Mouse (Mus musculus) G1E (cell line): ENCODE results near the gene Gng11. TPM values are rescaled to one million over a fixed set of nuclear protein-coding genes. Genes with fewer than 3 reads are reported as not detected.

ENCODE experiments used
- ATAC-seq: 2 replicates; pipeline ENCODE4 v1.8.0; 2016; ENCODE audit warnings: mild to moderate bottlenecking; ENCODE audit not compliant: insufficient number of reproducible peaks, poor library complexity, low FRiP score, severe bottlenecking; ENCODE audit errors: extremely low read depth
- DNase-seq: peaks from one replicate; pipeline ENCODE4 v3.0.0; 2012; ENCODE audit warnings: low spot score
- H3K27me3 ChIP-seq: 2 replicates; pipeline ENCODE4 v1.6.1; 2012; ENCODE audit warnings: mild to moderate bottlenecking, low read length, inconsistent platforms; ENCODE audit not compliant: insufficient read depth
- H3K36me3 ChIP-seq: replicated peaks from 2 replicates; pipeline ENCODE3; 2012; ENCODE audit warnings: mild to moderate bottlenecking, inconsistent platforms
- H3K4me1 ChIP-seq: 2 replicates; pipeline ENCODE4 v1.6.1; 2012; ENCODE audit warnings: low read depth, low read length, inconsistent platforms, mixed read lengths; ENCODE audit not compliant: insufficient read depth
- H3K4me3 ChIP-seq: 2 replicates; pipeline ENCODE4 v1.5.1; 2012; ENCODE audit warnings: low read depth, mild to moderate bottlenecking, inconsistent platforms, low read length, moderate library complexity, mixed read lengths
- H3K9me3 ChIP-seq: replicated peaks from 2 replicates; pipeline ENCODE4 v1.6.1; 2012; ENCODE audit warnings: inconsistent platforms
- CTCF ChIP-seq: IDR thresholded peaks from 2 replicates; pipeline ENCODE4 v1.5.1; 2012; ENCODE audit warnings: low read depth, low read length, inconsistent platforms, mixed read lengths
- GATA1 ChIP-seq: IDR thresholded peaks from 2 replicates; pipeline ENCODE4 v1.6.1; 2012; ENCODE audit warnings: borderline replicate concordance, low read length, inconsistent platforms, mixed read lengths
- GATA2 ChIP-seq: IDR thresholded peaks from 2 replicates; pipeline ENCODE4 v1.6.1; 2012; ENCODE audit warnings: low read depth, low read length, inconsistent platforms, borderline replicate concordance
- POLR2AphosphoS5 ChIP-seq: IDR thresholded peaks from 2 replicates; pipeline ENCODE4 v1.6.1; 2012; ENCODE audit warnings: low read depth, low read length, inconsistent platforms; ENCODE audit not compliant: insufficient replicate concordance
- TAL1 ChIP-seq: conservative IDR thresholded peaks from 2 replicates; pipeline ENCODE4 v1.6.1; 2012; ENCODE audit warnings: low read depth, low read length, inconsistent platforms, mixed read lengths
- polyA plus RNA-seq: library from polyadenylated mRNA; stranded (reverse); fragments of >175 nt; gene quantifications from 2 replicates; pipeline ENCODE4 v1.2.3, GENCODE M21; 2012
- total RNA-seq, 2 experiments: library from RNA; stranded (forward) in 1 of 2; stranded (reverse) in 1 of 2; fragments of 200-1000 nt in 1 of 2; fragments of >200 nt in 1 of 2; fragmentation: Nextera tagmentation in 1 of 2; gene quantifications; 2 replicates each; pipeline ENCODE4 v1.2.3; 2014 to 2017

Gene Gng11
- total and polyA plus RNA-seq, 3 experiments, result not detected

- DNase-seq, result no peak
- Histone ChIP-seq H3K4me3 (no peak overlapping the region), H3K4me1 (no peaks in the 10 kb centered on the region), H3K27me3 (no peaks in the 10 kb centered on the region), H3K36me3 (no peaks in the 10 kb centered on the region), H3K9me3 (no peaks in the 10 kb centered on the region)
- ATAC-seq, result no peak
- TF ChIP-seq GATA2 (no peak), POLR2AphosphoS5 (no peak), CTCF (no peak), GATA1 (no peak), TAL1 (no peak)
Measured at GRCm38 (mm10) chr6:4054387-4054786, 50.7 kb downstream of the Gng11 start.

Other genes with a start within 250 kb of the Gng11 start
- gene Calcr, start 239.2 kb upstream of the Gng11 start, total RNA-seq (2014; fragmentation: Nextera tagmentation), result not detected in 2 replicates
- gene Calcr, start 239.2 kb upstream of the Gng11 start, total RNA-seq (2017), result not detected in 2 replicates
- not detected in 2 replicates for gene Calcr, start 239.2 kb upstream of the Gng11 start, polyA plus RNA-seq
- not detected in 2 replicates for gene Tfpi2, start 15.0 kb upstream of the Gng11 start, total RNA-seq (2014; fragmentation: Nextera tagmentation)
- not detected in 2 replicates for gene Tfpi2, start 15.0 kb upstream of the Gng11 start, total RNA-seq (2017)
- not detected in 2 replicates for gene Tfpi2, start 15.0 kb upstream of the Gng11 start, polyA plus RNA-seq
- not detected in 2 replicates for gene Gngt1, start 10.1 kb upstream of the Gng11 start, total RNA-seq (2014; fragmentation: Nextera tagmentation)
- 0.27 TPM in 1 of 2 replicates, not detected in the other for gene Gngt1, start 10.1 kb upstream of the Gng11 start, total RNA-seq (2017)
- gene Gngt1, start 10.1 kb upstream of the Gng11 start, polyA plus RNA-seq, result not detected in 2 replicates
- gene Bet1, start 83.1 kb downstream of the Gng11 start, total RNA-seq (2014; fragmentation: Nextera tagmentation), result 36.1 and 47.4 TPM in 2 replicates
- 62.4 and 76.2 TPM in 2 replicates for gene Bet1, start 83.1 kb downstream of the Gng11 start, total RNA-seq (2017)
- 27.3 and 30.8 TPM in 2 replicates for gene Bet1, start 83.1 kb downstream of the Gng11 start, polyA plus RNA-seq